Mouse (Mus musculus): Measurements from ENCODE around the gene Marf1. TPM values are rescaled to one million over a fixed set of nuclear protein-coding genes. Genes with fewer than 3 reads are reported as not detected.

Marf1 gene
- polyA plus RNA-seq (2012; rRNA removed): 14.3 and 15.9 TPM in 2 replicates

DNA sequence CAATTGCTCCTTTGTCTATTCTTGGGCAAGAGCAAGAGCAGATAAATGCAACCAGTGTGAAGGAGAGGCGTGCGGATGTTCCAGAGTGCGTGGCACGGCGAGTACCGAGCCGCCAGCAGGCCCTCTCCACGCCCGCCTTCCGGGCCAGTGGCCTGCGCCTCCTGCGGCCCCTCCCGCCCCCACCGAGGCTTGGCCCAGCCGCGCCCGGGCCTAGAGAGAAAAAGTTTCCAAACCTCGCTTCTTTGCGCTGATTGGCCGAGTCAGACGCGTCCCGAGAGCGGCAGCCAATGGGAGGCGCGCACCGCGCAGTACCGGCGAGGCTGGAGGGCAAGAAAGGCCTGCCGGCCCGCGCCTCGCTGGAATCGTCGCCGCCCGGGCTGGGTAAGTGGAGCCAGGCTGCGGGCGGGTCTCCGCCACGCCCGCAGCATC is at the start of gene Marf1, which contains the start of gene Nde1:
Marf1 (minus strand) TSS at position 364 of the 429 bp plus-strand sequence.
Nde1 (plus strand) TSS at position 288 of the 429 bp plus-strand sequence.

Other genes with a start within 250 kb of the Marf1 start
- gene 2900011O08Rik, start 176.7 kb downstream of the Marf1 start, polyA plus RNA-seq (2012; rRNA removed): 0.33 and 0.47 TPM in 2 replicates
- gene Ifitm7, start 176.5 kb downstream of the Marf1 start, polyA plus RNA-seq (2012; rRNA removed): not detected in 2 replicates
- gene Nde1, start 76 bp downstream of the Marf1 start, polyA plus RNA-seq (2012; rRNA removed): 58.7 and 72.2 TPM in 2 replicates
- gene Myh11, start 128.0 kb upstream of the Marf1 start, polyA plus RNA-seq (2012; rRNA removed): 91.9 and 98.3 TPM in 2 replicates
- 40.5 and 49.5 TPM in 2 replicates for gene Fopnl, start 154.1 kb upstream of the Marf1 start, polyA plus RNA-seq (2012; rRNA removed)
- gene Abcc1, start 198.2 kb upstream of the Marf1 start, polyA plus RNA-seq (2012; rRNA removed): 30.3 and 53.5 TPM in 2 replicates